Mouse (Mus musculus) forebrain, embryonic 16.5 days (tissue): ENCODE data around the gene Fam172a. TPM values are rescaled to one million over a fixed set of nuclear protein-coding genes. Genes with fewer than 3 reads are reported as not detected.

Experiments used
- ATAC-seq: fragments of 200-750 bp; cut with Nextera tagmentation; 2 replicates; pipeline ENCODE4 v1.8.0; 2017; ENCODE audit warnings: mild to moderate bottlenecking, moderate library complexity
- H3K27ac ChIP-seq: fragments of 300-500 bp; sonication (generic); 2 replicates; pipeline ENCODE4 v1.5.1; 2014; ENCODE audit warnings: low read length, control low read depth
- H3K27me3 ChIP-seq: fragments of 300-500 bp; sonication (generic); replicated peaks from 2 replicates; pipeline ENCODE4 v1.6.1; 2014; ENCODE audit warnings: low read length; ENCODE audit not compliant: control insufficient read depth, insufficient read depth
- H3K36me3 ChIP-seq: fragments of 300-500 bp; sonication (generic); 2 replicates; pipeline ENCODE4 v1.6.1; 2014; ENCODE audit not compliant: control insufficient read depth, insufficient read depth
- H3K4me1 ChIP-seq: fragments of 300-500 bp; sonication (generic); replicated peaks from 2 replicates; pipeline ENCODE4 v1.6.1; 2014; ENCODE audit warnings: low read length; ENCODE audit not compliant: control insufficient read depth, insufficient read depth
- H3K4me2 ChIP-seq: fragments of 300-500 bp; sonication (generic); 2 replicates; pipeline ENCODE4 v1.6.1; 2014; ENCODE audit warnings: mild to moderate bottlenecking, low read length, control low read depth
- H3K4me3 ChIP-seq: fragments of 300-500 bp; sonication (generic); replicated peaks from 2 replicates; pipeline ENCODE4 v1.5.1; 2014; ENCODE audit warnings: mild to moderate bottlenecking, low read length, control low read depth
- H3K9ac ChIP-seq: fragments of 300-500 bp; sonication (generic); replicated peaks from 2 replicates; pipeline ENCODE4 v1.6.1; 2014; ENCODE audit warnings: low read depth, low read length, control low read depth
- H3K9me3 ChIP-seq: fragments of 300-500 bp; sonication (generic); 2 replicates; pipeline ENCODE4 v1.6.1; 2016; ENCODE audit warnings: low read length; ENCODE audit not compliant: control insufficient read depth
- WGBS: fragments of 180-500 bp; shearing (Covaris S2); extraction: QIAGEN DNeasy Blood & Tissue Kit; methylation state at CpG from one replicate; pipeline ENCODE4 v1.1.7; 2014; 5-methylcytosine and 5-hydroxymethylcytosine counted together
- polyA plus RNA-seq: library from polyadenylated mRNA; unstranded; fragments of >200 nt; fragmentation: Nextera tagmentation; extraction: Ambion mirVana; gene quantifications from 2 replicates; pipeline ENCODE4 v1.2.1, GENCODE M21; 2015

Fam172a gene
- polyA plus RNA-seq, 1 experiment from 2014 or later: 59.5 TPM

GRCm38 (mm10) chr13:78210748-78211089 lies 508.9 kb downstream of the Fam172a start:
- peak overlapping the region; percentile 75 for H3K4me2 ChIP-seq
- peaks cover 24% of the 10 kb centered on the region for H3K4me1 ChIP-seq
- peak overlapping the region; percentile 82 for H3K27ac ChIP-seq
- peak; percentile 41 for ATAC-seq
- H3K4me3 ChIP-seq: peak overlapping the region; percentile 40
- H3K27me3 ChIP-seq: peaks cover 8% of the 10 kb centered on the region; the same call in 1 of the 2 replicates
- no peaks in the 10 kb centered on the region for H3K9me3 ChIP-seq
- no peaks in the 10 kb centered on the region for H3K36me3 ChIP-seq
- peak overlapping the region; percentile 65 for H3K9ac ChIP-seq
- WGBS: 7% methylated on average over 13 of the region's 13 CpGs

- peaks cover 8% of the 10 kb centered on the region; the same call in 1 of the 2 replicates for H3K27me3 ChIP-seq
- peak overlapping the region; percentile 75 for H3K4me2 ChIP-seq
- H3K36me3 ChIP-seq: no peaks in the 10 kb centered on the region
- no peak for ATAC-seq
- WGBS: 22% methylated on average over 14 of the region's 14 CpGs
- peak overlapping the region; percentile 45; the same call in 1 of the 2 replicates for H3K27ac ChIP-seq
- no peak overlapping the region for H3K4me3 ChIP-seq
- peak overlapping the region; percentile 26; the same call in 1 of the 2 replicates for H3K9ac ChIP-seq
- no peaks in the 10 kb centered on the region for H3K9me3 ChIP-seq
- H3K4me1 ChIP-seq: peaks cover 24% of the 10 kb centered on the region
These were observed 509.6 kb downstream of the Fam172a start for GRCm38 (mm10) chr13:78211231-78212010.

- H3K4me2 ChIP-seq: no peak overlapping the region
- WGBS: 29% methylated on average over 15 of the region's 15 CpGs
- H3K27ac ChIP-seq: no peak overlapping the region
- H3K36me3 ChIP-seq: no peaks in the 10 kb centered on the region
- no peaks in the 10 kb centered on the region for H3K9me3 ChIP-seq
- H3K4me1 ChIP-seq: peaks cover 24% of the 10 kb centered on the region
- 0 out of 2 replicates have a peak overlapping the region, but pooled peaks have one; percentile 26 for H3K9ac ChIP-seq
- H3K4me3 ChIP-seq: no peak overlapping the region
- H3K27me3 ChIP-seq: peaks cover 8% of the 10 kb centered on the region; the same call in 1 of the 2 replicates
- no peak for ATAC-seq
These were observed 510.3 kb downstream of the Fam172a start for GRCm38 (mm10) chr13:78212111-78212510.

- Histone ChIP-seq H3K4me2 (no peak overlapping the region), H3K9ac (no peak overlapping the region), H3K4me1 (peaks cover 24% of the 10 kb centered on the region), H3K9me3 (no peaks in the 10 kb centered on the region), H3K4me3 (no peak overlapping the region), H3K27me3 (peaks cover 8% of the 10 kb centered on the region; the same call in 1 of the 2 replicates), H3K36me3 (no peaks in the 10 kb centered on the region), H3K27ac (no peak overlapping the region)
- whole genome bisulfite sequencing: 22% methylated on average over 2 of the region's 2 CpGs
- no peak for ATAC-seq
These were observed 511.3 kb downstream of the Fam172a start for GRCm38 (mm10) chr13:78213155-78213554.

GRCm38 (mm10) chr13:78215223-78215622 lies 513.4 kb downstream of the Fam172a start:
- Histone ChIP-seq H3K4me3 (no peak overlapping the region), H3K27me3 (peaks cover 8% of the 10 kb centered on the region; the same call in 1 of the 2 replicates), H3K4me1 (peaks cover 10% of the 10 kb centered on the region), H3K27ac (no peak overlapping the region), H3K9ac (no peak overlapping the region), H3K9me3 (no peaks in the 10 kb centered on the region), H3K4me2 (no peak overlapping the region), H3K36me3 (no peaks in the 10 kb centered on the region)
- ATAC-seq: no peak
- WGBS: 29% methylated on average over 2 of the region's 2 CpGs
